Mouse (Mus musculus): ENCODE data around the gene Ccdc136.

- TF ChIP-seq CTCF (IDR thresholded peaks at IDR 0.05; ENCODE audit: low read depth, low read length), result no peak
- no peak for TF ChIP-seq POLR2A (IDR thresholded peaks at IDR 0.05; ENCODE audit: borderline replicate concordance, low read depth, low read length)
Measured at GRCm38 (mm10) chr6:29449858-29450257, 53.7 kb downstream of the Ccdc136 start.
